In genomic region chr8:125285391-125285790, GRCm38 (mm10) we compare ENCODE assay signal across 12 mouse cellular contexts.
A peak's percentile ranks its signal among the peaks of the same experiment; 100 is the strongest.
DNase-seq lines count a peak whose midpoint lies in the region; ATAC-seq and TF ChIP-seq lines count a peak whose summit lies in the region.
"Had no signal": no experiment of that assay in that cellular context is flagged by ENCODE, and none has a peak within 500 bp of the region (broad histone marks: within the 10 kb centered on the region; RNA-seq: fewer than 3 reads in every experiment).

No protein-coding gene starts in this region.

- DNase-seq in cerebellum, adult 9-11 months = peak; percentile 14
- DNase-seq in cerebellum, postnatal 4 days (ENCODE audit: low spot score in 2 of 2) = no peak
- DNase-seq in hindbrain, embryonic 11.5 days (ENCODE audit: low spot score) = no peak
- DNase-seq in embryonic facial prominence, embryonic 11.5 days (ENCODE audit: low spot score) = no peak
- DNase-seq in heart, postnatal 0 days (ENCODE audit: low spot score) = no peak
- no peak for DNase-seq in MN1 (ENCODE audit: low spot score)
- DNase-seq: liver, embryonic 13.5 days; retina, postnatal 1 day had no signal

- H3K4me2 ChIP-seq in hindbrain, embryonic 15.5 days = no peak overlapping the region
- H3K4me2 ChIP-seq in hindbrain, embryonic 11.5 days (replicated peaks; ENCODE audit: low read depth, low read length) = no peak overlapping the region
- H3K4me2 ChIP-seq in embryonic facial prominence, embryonic 11.5 days (ENCODE audit: low read depth, low read length) = no peak overlapping the region
- H3K4me2 ChIP-seq in heart, postnatal 0 days (ENCODE audit: low read depth, low read length) = no peak overlapping the region
- no peak overlapping the region for H3K4me2 ChIP-seq in kidney, embryonic 15.5 days
- H3K4me2 ChIP-seq: liver, embryonic 13.5 days had no signal

- no peaks in the 10 kb centered on the region for H3K27me3 ChIP-seq in hindbrain, embryonic 15.5 days
- no peaks in the 10 kb centered on the region for H3K27me3 ChIP-seq in hindbrain, embryonic 11.5 days (ENCODE audit: control insufficient read depth, insufficient read depth, low read length)
- no peaks in the 10 kb centered on the region for H3K27me3 ChIP-seq in embryonic facial prominence, embryonic 11.5 days (ENCODE audit: control insufficient read depth, insufficient read depth, low read length)
- no peaks in the 10 kb centered on the region for H3K27me3 ChIP-seq in heart, postnatal 0 days (ENCODE audit: control insufficient read depth, insufficient read depth, low read length)
- 0 out of 2 replicates have a peak, but pooled peaks cover 3% of the 10 kb centered on the region for H3K27me3 ChIP-seq in kidney, embryonic 15.5 days
- H3K27me3 ChIP-seq: liver, embryonic 13.5 days had no signal

- peaks cover 9% of the 10 kb centered on the region; the same call in 1 of the 2 replicates for H3K4me1 ChIP-seq in hindbrain, embryonic 15.5 days (replicated peaks)
- H3K4me1 ChIP-seq in hindbrain, embryonic 11.5 days (replicated peaks; ENCODE audit: control insufficient read depth, insufficient read depth, low read length) = no peaks in the 10 kb centered on the region
- peaks cover 5% of the 10 kb centered on the region; the same call in 1 of the 2 replicates for H3K4me1 ChIP-seq in embryonic facial prominence, embryonic 11.5 days (ENCODE audit: control insufficient read depth, insufficient read depth, low read length)
- peaks cover 41% of the 10 kb centered on the region for H3K4me1 ChIP-seq in heart, postnatal 0 days (ENCODE audit: control insufficient read depth, insufficient read depth)
- H3K4me1 ChIP-seq in kidney, embryonic 15.5 days = peaks cover 36% of the 10 kb centered on the region

- ATAC-seq in hindbrain, embryonic 15.5 days (ENCODE audit: low FRiP score, low read depth) = peak; percentile 77
- no peak for ATAC-seq in hindbrain, embryonic 11.5 days (ENCODE audit: low FRiP score)
- ATAC-seq in embryonic facial prominence, embryonic 11.5 days (replicated peaks; ENCODE audit: insufficient number of reproducible peaks, low FRiP score, low TSS enrichment, low read depth) = no peak
- ATAC-seq in heart, postnatal 0 days (ENCODE audit: insufficient read depth, low read depth) = peak; percentile 1; the same call in 1 of the 2 replicates
- ATAC-seq in kidney, embryonic 15.5 days (replicated peaks; ENCODE audit: low FRiP score) = no peak
- ATAC-seq: intestine, embryonic 16.5 days had no signal

- 67% methylated on average over 8 of the region's 8 CpGs for WGBS in hindbrain, embryonic 15.5 days
- 72% methylated on average over 8 of the region's 8 CpGs for WGBS in hindbrain, embryonic 11.5 days
- WGBS in embryonic facial prominence, embryonic 11.5 days = 50% methylated on average over 8 of the region's 8 CpGs
- 74% methylated on average over 8 of the region's 8 CpGs for WGBS in heart, postnatal 0 days
- WGBS in kidney, embryonic 15.5 days = 79% methylated on average over 8 of the region's 8 CpGs

- H3K4me3 ChIP-seq in hindbrain, embryonic 15.5 days = no peak overlapping the region
- H3K4me3 ChIP-seq in hindbrain, embryonic 11.5 days (ENCODE audit: low read depth, low read length) = no peak overlapping the region
- no peak overlapping the region for H3K4me3 ChIP-seq in embryonic facial prominence, embryonic 11.5 days (ENCODE audit: low read depth, low read length)
- no peak overlapping the region for H3K4me3 ChIP-seq in heart, postnatal 0 days (ENCODE audit: low read depth, low read length)
- no peak overlapping the region for H3K4me3 ChIP-seq in kidney, embryonic 15.5 days (replicated peaks)
- H3K4me3 ChIP-seq: left cerebral cortex, adult 2 months; liver, embryonic 13.5 days had no signal

- no peaks in the 10 kb centered on the region for H3K36me3 ChIP-seq in hindbrain, embryonic 15.5 days
- H3K36me3 ChIP-seq in hindbrain, embryonic 11.5 days (ENCODE audit: control insufficient read depth, insufficient read depth, low read length) = no peaks in the 10 kb centered on the region
- no peaks in the 10 kb centered on the region for H3K36me3 ChIP-seq in embryonic facial prominence, embryonic 11.5 days (replicated peaks; ENCODE audit: control insufficient read depth, insufficient read depth, low read depth, low read length)
- H3K36me3 ChIP-seq in heart, postnatal 0 days (replicated peaks; ENCODE audit: control insufficient read depth, insufficient read depth, low read length) = no peaks in the 10 kb centered on the region
- no peaks in the 10 kb centered on the region for H3K36me3 ChIP-seq in kidney, embryonic 15.5 days
- H3K36me3 ChIP-seq: liver, embryonic 13.5 days had no signal

- no peak overlapping the region for H3K9ac ChIP-seq in hindbrain, embryonic 15.5 days
- no peak overlapping the region for H3K9ac ChIP-seq in hindbrain, embryonic 11.5 days (ENCODE audit: low read depth, low read length)
- peak overlapping the region; percentile 25; the same call in 1 of the 2 replicates for H3K9ac ChIP-seq in embryonic facial prominence, embryonic 11.5 days (replicated peaks; ENCODE audit: low read length)
- no peak overlapping the region for H3K9ac ChIP-seq in heart, postnatal 0 days (replicated peaks; ENCODE audit: low read depth, low read length)
- no peak overlapping the region for H3K9ac ChIP-seq in kidney, embryonic 15.5 days
- H3K9ac ChIP-seq: liver, embryonic 13.5 days had no signal

- no peak overlapping the region for H3K27ac ChIP-seq in hindbrain, embryonic 15.5 days (replicated peaks)
- no peak overlapping the region for H3K27ac ChIP-seq in hindbrain, embryonic 11.5 days (ENCODE audit: low read depth, low read length)
- peak overlapping the region; percentile 43; the same call in 1 of the 2 replicates for H3K27ac ChIP-seq in embryonic facial prominence, embryonic 11.5 days (replicated peaks; ENCODE audit: low read depth, low read length)
- peak overlapping the region; percentile 84 for H3K27ac ChIP-seq in heart, postnatal 0 days (ENCODE audit: low read depth)
- no peak overlapping the region for H3K27ac ChIP-seq in kidney, embryonic 15.5 days
- H3K27ac ChIP-seq: left cerebral cortex, adult 2 months; liver, embryonic 13.5 days had no signal

- no peak for TF ChIP-seq CTCF in heart, postnatal 0 days (IDR thresholded peaks at IDR 0.05; ENCODE audit: low read depth)

- TF ChIP-seq EP300 in heart, postnatal 0 days (IDR thresholded peaks at IDR 0.05; ENCODE audit: low read depth) = no peak

- no peaks in the 10 kb centered on the region for H3K9me3 ChIP-seq in hindbrain, embryonic 15.5 days
- H3K9me3 ChIP-seq in hindbrain, embryonic 11.5 days (ENCODE audit: control insufficient read depth, low read length) = no peaks in the 10 kb centered on the region
- no peaks in the 10 kb centered on the region for H3K9me3 ChIP-seq in embryonic facial prominence, embryonic 11.5 days (replicated peaks; ENCODE audit: control insufficient read depth, low read length)
- H3K9me3 ChIP-seq in heart, postnatal 0 days (replicated peaks; ENCODE audit: control insufficient read depth, low read length) = no peaks in the 10 kb centered on the region
- H3K9me3 ChIP-seq in kidney, embryonic 15.5 days (replicated peaks) = no peaks in the 10 kb centered on the region
- H3K9me3 ChIP-seq: liver, embryonic 13.5 days had no signal

Comparison
In these comparisons a context has a peak if more than half of its experiments do, and no peak if none do; other contexts are left out.
1. ATAC-seq: peak in hindbrain, embryonic 15.5 days (single experiment) and heart, postnatal 0 days (single experiment); none in hindbrain, embryonic 11.5 days (single experiment), embryonic facial prominence, embryonic 11.5 days (single experiment) and kidney, embryonic 15.5 days (single experiment).
2. H3K27ac ChIP-seq: peak in embryonic facial prominence, embryonic 11.5 days (single experiment) and heart, postnatal 0 days (single experiment); none in hindbrain, embryonic 15.5 days (single experiment), hindbrain, embryonic 11.5 days (single experiment) and kidney, embryonic 15.5 days (single experiment).